Mouse (Mus musculus) heart, postnatal 10 days (tissue): ENCODE measurements around the gene Rhoc. TPM values are rescaled to one million over a fixed set of nuclear protein-coding genes. Genes with fewer than 3 reads are reported as not detected.
"Not testable (repeated sequence)": the region's sequence is repeated elsewhere in the genome, so short reads cannot be mapped to it uniquely, and the experiment has no call there.

Experiments used
- DNase-seq, 2 experiments: peaks; one replicate each; pipeline ENCODE4 v3.0.0; 2021
- intact Hi-C: fragments of 180-260 bp; cut with DNase I; formaldehyde crosslinking; loops from one replicate; pipeline ENCODE4 v1.15.1; 2025
- total RNA-seq, 2 experiments: library from RNA; stranded (reverse); gene quantifications; 2 replicates each; pipeline ENCODE4 v1.2.3; 2021

The Rhoc gene
- 100 to 1,000 TPM; 243 to 255 TPM for total RNA-seq

- intact Hi-C loops, result loop anchor here (2.0 to 5.0 kb wide), 3 partner anchors 77 to 271 kb away; partner anchors contain the start of genes Capza1 and St7l
- DNase-seq, result no peak
Observed at GRCm38 (mm10) chr3:104788075-104788474, at the start of gene Rhoc. Gene Rhoc (plus strand): TSS chr3:104788375.

DNA sequence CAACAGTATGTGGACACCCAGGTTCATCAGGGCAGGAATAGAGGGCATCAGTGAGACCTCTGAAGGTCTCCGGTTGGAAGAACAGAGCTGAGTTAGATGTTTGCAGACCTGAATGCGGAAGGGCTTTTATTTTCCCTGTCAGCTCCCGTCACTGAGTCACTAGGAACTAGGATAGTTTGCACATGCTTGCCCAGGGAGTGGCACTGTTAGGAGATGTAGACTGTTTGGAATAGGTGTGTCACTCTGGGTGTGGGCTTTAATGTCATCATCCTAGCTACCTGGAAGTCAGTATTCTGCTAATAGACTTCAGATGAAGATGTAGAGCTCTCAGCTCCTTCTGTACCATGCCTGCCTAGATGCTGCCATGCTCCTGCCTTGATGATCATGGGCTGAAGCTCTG lies 46.2 kb upstream of the Rhoc start:
- no peak for DNase-seq
- intact Hi-C loops, result no loop called here

- intact Hi-C loops, result no loop called here
- no peak for DNase-seq
Observed at GRCm38 (mm10) chr3:104743161-104743560, 45.0 kb upstream of the Rhoc start.

- intact Hi-C loops, result no loop called here
- no peak for DNase-seq
Observed at GRCm38 (mm10) chr3:104743864-104744263, 44.3 kb upstream of the Rhoc start.

DNA sequence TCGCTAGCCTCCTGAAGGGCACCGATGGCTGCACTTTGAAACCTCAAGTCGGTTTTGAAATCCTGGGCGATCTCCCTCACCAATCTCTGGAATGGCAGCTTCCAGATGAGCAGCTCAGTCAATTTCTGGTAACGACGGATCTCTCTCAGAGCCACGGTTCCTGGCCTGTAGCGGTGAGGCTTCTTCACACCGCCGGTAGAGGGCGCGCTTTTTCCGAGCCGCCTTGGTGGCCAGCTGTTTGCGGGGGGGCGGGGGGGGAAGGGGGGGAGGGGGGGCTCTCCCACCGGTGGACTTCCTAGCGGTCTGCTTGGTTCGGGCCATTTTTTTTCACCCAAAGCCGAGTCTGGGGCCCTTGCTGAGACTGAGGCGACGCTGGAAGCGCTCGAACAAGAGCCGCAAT lies 35.3 kb upstream of the Rhoc start:
- intact Hi-C loops, result not testable (repeated sequence)
- peak in 1 of 2 experiments; percentile 39 for DNase-seq

GRCm38 (mm10) chr3:104758406-104758805 lies 29.8 kb upstream of the Rhoc start:
- DNase-seq, result peak; percentile 63 to 81
- intact Hi-C loops, result loop anchor here (2.0 kb wide), 1 partner anchor 22 kb away; the partner anchor contains the start of genes Fam19a3 and Ppm1j

- DNase-seq, result no peak
- intact Hi-C loops, result loop anchor here (2.0 kb wide), 1 partner anchor 22 kb away; the partner anchor contains the start of genes Fam19a3 and Ppm1j
Observed at GRCm38 (mm10) chr3:104758869-104759268, 29.3 kb upstream of the Rhoc start.

DNA sequence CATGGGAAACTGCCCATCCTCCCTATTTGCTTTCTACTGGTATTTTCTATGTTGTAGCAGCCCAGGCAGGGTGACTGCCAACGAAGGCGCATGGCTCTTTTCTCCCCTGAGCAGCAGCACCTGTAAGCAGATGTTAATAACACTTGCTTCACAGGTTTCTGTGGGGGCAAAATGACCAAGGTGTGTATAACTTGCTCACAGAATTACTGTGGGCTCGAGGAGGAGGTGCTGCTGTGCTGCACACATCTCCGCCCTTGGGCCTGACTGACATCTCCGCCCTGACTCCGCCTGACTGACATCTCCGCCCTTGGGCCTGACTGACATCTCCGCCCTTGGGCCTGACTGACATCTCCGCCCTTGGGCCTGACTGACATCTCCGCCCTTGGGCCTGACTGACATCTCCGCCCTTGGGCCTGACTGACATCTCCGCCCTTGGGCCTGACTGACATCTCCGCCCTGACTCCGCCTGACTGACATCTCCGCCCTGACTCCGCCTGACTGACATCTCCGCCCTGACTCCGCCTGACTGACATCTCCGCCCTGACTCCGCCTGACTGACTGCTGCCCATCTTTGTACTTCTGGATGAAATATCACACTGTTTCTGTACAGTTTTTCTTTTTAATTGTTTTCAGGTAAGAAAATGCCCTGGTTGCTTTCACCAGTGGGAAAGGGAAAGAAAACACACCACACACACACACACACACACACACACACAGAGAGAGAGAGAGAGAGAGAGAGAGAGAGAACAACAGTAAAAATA lies 25.9 kb upstream of the Rhoc start:
- intact Hi-C loops, DNase-seq: not testable (repeated sequence)

- intact Hi-C loops, result no loop called here
- no peak for DNase-seq
Observed at GRCm38 (mm10) chr3:104765021-104765420, 23.2 kb upstream of the Rhoc start.

- no peak for DNase-seq
- intact Hi-C loops, result no loop called here
Observed at GRCm38 (mm10) chr3:104767141-104767540, 21.0 kb upstream of the Rhoc start.

GRCm38 (mm10) chr3:104767716-104768115 lies 20.5 kb upstream of the Rhoc start:
- intact Hi-C loops, result no loop called here
- DNase-seq, result no peak

DNA sequence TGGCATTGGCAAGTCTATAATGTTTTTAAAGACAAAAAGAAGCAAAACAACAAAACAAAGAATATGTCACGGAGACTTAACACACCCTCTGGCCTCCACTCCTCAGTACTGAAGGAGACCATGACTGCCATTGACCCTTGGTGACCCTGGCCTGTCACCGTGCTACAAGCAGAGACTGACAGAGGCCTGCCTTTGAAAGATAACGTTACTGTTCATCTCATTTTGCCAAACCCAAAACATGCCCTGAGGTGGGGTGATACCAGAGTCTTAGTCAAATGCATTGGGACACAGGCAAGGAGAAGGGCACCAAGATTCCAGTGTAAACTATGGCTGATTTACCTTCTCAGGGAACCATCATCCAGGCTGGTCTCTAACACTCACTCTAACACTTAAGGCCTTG lies 19.0 kb upstream of the Rhoc start:
- intact Hi-C loops, result no loop called here
- DNase-seq, result no peak

DNA sequence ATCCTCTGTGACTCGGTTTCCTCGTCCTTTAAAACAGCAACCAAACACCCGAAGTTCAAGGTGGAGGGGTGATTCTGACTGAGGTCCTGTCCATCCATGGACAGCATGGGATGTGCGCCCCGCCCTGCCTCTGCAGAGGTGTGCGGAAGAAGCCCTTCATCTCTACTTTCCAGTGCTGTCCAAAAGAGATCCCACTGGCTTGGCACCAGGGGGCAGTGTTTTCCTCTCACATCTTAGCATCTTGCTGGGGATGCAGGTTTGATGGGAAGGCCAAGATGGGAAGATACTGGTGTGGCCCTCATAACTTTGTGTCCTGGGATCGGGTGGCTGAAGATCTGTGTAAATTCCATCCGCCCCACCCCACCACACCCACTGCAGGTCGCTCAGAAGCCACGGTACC lies 18.1 kb upstream of the Rhoc start:
- intact Hi-C loops, result no loop called here
- peak; percentile 48 to 69 for DNase-seq

GRCm38 (mm10) chr3:104770918-104771317 lies 17.3 kb upstream of the Rhoc start:
- no peak for DNase-seq
- intact Hi-C loops, result no loop called here

DNA sequence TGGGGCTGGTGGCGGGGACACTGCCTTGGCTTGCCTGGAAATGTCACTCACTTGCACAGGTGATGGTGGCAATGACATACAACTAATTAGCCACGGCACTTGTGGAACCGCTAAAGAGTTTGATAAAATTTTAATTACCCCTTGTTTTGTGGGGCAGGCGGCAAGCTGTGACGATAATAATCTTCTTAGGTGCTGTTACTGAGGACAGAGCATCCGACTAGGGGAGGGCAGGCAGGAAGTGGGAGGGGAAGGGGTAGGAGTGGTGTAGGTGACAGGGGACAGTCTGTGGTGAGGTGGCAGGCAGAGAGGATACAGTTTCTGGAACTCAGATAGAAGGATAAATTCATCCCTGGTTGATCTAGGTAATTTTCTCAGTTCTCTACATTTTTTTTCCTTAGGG lies 16.7 kb upstream of the Rhoc start:
- intact Hi-C loops, result no loop called here

GRCm38 (mm10) chr3:104773301-104773700 lies 14.9 kb upstream of the Rhoc start:
- intact Hi-C loops, result no loop called here
- no peak for DNase-seq

More for the DNA sequence above, 16.7 kb upstream of the Rhoc start:
- no peak for DNase-seq

DNA sequence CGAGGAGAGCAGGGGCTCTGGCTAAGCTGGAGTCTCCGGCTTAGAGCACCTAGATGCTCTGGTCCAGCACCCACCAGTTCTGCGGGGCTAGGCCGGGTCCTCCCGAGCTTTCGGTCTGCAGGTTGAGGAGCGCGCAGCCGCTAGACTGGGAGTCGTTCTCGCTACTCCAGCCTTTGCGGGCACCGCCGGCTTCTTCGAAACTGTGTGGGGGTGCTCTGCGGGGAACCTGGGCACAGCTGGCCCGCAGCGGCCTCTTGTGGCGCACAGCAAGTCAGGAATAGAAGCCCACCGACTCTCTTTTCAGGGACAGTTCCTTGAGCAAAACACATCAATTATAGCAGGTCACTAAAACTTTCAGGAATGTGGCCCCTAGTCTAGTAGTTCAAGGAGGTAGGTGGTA lies 10.8 kb upstream of the Rhoc start:
- peak; percentile 55 to 56 for DNase-seq
- intact Hi-C loops, result no loop called here

- DNase-seq, result peak; percentile 75 to 82
- intact Hi-C loops, result loop anchor here (2.0 kb wide), 1 partner anchor 21 kb away; no protein-coding TSS in a partner anchor
Observed at GRCm38 (mm10) chr3:104779949-104780348, 8.2 kb upstream of the Rhoc start.

DNA sequence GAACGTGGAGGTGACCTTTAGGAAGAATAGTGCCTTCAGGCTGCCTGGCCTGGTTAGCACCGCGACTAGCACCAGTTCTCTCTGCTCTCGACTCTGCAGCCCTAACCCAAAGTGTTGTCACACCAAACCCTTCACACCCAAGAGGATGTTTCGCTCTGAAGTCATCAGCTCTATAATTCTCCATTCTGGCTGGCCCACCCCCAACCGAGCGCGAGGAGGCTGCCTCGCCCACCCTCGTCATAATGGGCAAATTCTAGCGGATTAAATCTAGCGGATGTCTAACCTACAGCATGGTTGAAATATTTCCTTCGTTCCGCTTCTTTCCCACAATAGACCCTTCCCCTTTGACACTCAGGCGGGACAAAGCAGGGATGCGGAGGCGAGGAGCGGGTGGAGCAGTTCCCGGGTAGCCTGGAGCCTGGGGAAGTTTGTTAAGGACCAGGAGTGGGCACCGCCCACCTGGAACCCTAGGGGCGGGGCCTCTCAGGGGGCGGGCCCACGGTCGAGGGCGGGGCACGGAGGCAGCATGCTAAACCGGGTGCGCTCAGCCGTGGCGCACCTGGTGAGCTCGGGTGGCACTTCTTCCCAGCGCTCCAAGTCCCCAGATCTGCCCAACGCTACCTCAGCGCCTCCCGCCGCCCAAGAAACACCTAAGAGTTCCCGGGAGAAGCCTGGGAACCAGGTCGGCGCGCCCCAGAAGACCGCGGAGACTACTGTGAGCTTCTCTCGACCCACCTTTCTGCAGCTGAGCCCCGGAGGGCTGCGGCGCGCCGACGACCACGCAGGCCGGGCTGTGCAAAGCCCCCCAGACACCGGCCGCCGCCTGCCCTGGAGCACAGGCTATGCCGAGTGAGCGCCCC lies 7.4 kb upstream of the Rhoc start, which contains the start of gene Ppm1j:
Ppm1j (plus strand) TSS at position 496 of the 860 bp plus-strand sequence.
- intact Hi-C loops, result loop anchor here (2.0 kb wide), 1 partner anchor 22 kb away; no protein-coding TSS in a partner anchor
- peak; percentile 89 to 90 for DNase-seq

DNA sequence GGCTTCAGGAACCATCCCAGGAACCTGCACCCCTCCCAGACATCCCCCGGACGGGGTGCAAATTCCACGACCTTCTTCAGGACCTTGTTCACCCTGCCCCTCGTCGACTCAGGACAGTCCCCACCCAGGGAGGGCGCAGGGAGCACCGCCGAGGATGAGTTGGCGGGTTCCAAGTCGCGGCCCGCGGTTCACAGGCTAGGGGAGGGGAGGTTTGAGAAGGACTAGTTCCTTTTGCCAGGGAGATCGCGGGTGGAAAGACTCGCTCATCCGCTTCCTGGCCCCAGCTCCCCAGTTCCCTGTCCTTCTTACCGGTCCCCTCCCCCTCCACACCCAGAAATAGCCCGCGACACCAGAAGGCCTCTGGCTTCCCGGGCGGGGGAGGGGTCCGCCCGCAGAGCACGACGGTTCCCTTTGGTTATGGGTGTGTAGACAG lies 6.7 kb upstream of the Rhoc start, which contains the start of gene Fam19a3:
Fam19a3 (minus strand) TSS at position 370 of the 433 bp plus-strand sequence.
- intact Hi-C loops, result loop anchor here (2.0 kb wide), 1 partner anchor 23 kb away; no protein-coding TSS in a partner anchor
- DNase-seq, result peak; percentile 82 to 85
